Mouse (Mus musculus) yolk sac, embryonic 10.5 days (tissue): ENCODE results near the gene Tgm2.

ENCODE experiments used
- DNase-seq: peaks from one replicate; pipeline ENCODE4 v3.0.0-alpha.2; 2017; ENCODE audit warnings: low spot score

Gene Tgm2

GRCm38 (mm10) chr2:158141690-158142440 is 4.4 kb downstream of the Tgm2 start:
- DNase-seq = peak; percentile 63

GRCm38 (mm10) chr2:158141271-158141670 is 5.0 kb downstream of the Tgm2 start:
- no peak for DNase-seq

- DNase-seq = no peak
Measured at GRCm38 (mm10) chr2:158140664-158141063, 5.6 kb downstream of the Tgm2 start.

- DNase-seq = peak; percentile 31
Measured at GRCm38 (mm10) chr2:158139628-158140027, 6.6 kb downstream of the Tgm2 start.

- no peak for DNase-seq
Measured at GRCm38 (mm10) chr2:158138778-158139177, 7.5 kb downstream of the Tgm2 start.

GRCm38 (mm10) chr2:158137771-158138170 is 8.5 kb downstream of the Tgm2 start:
- no peak for DNase-seq

- DNase-seq = no peak
Measured at GRCm38 (mm10) chr2:158136205-158136604, 10.0 kb downstream of the Tgm2 start.

- no peak for DNase-seq
Measured at GRCm38 (mm10) chr2:158133050-158133449, 13.2 kb downstream of the Tgm2 start.

GRCm38 (mm10) chr2:158132320-158132719 is 13.9 kb downstream of the Tgm2 start:
- no peak for DNase-seq

- DNase-seq = no peak
Measured at GRCm38 (mm10) chr2:158131197-158131835, 14.9 kb downstream of the Tgm2 start.

GRCm38 (mm10) chr2:158130391-158130986 is 15.7 kb downstream of the Tgm2 start:
- DNase-seq = peak; percentile 95

GRCm38 (mm10) chr2:158129291-158130002 is 16.8 kb downstream of the Tgm2 start:
- no peak for DNase-seq

- no peak for DNase-seq
Measured at GRCm38 (mm10) chr2:158128461-158129130, 17.6 kb downstream of the Tgm2 start.

- DNase-seq = no peak
Measured at GRCm38 (mm10) chr2:158127872-158128271, 18.4 kb downstream of the Tgm2 start.

GRCm38 (mm10) chr2:158127245-158127644 is 19.0 kb downstream of the Tgm2 start:
- DNase-seq = no peak

GRCm38 (mm10) chr2:158122814-158123213 is 23.4 kb downstream of the Tgm2 start:
- DNase-seq = no peak

GRCm38 (mm10) chr2:158121645-158122326 is 24.4 kb downstream of the Tgm2 start:
- no peak for DNase-seq

- no peak for DNase-seq
Measured at GRCm38 (mm10) chr2:158120868-158121267, 25.4 kb downstream of the Tgm2 start.

- no peak for DNase-seq
Measured at GRCm38 (mm10) chr2:158120211-158120610, 26.0 kb downstream of the Tgm2 start.

- no peak for DNase-seq
Measured at GRCm38 (mm10) chr2:158119145-158119544, 27.1 kb downstream of the Tgm2 start.

GRCm38 (mm10) chr2:158116653-158117052 is 29.6 kb downstream of the Tgm2 start:
- no peak for DNase-seq
